Mouse (Mus musculus) lung, adult 2 months (tissue): ENCODE data around the gene Kiz. TPM values are rescaled to one million over a fixed set of nuclear protein-coding genes. Genes with fewer than 3 reads are reported as not detected.

Experiments used
- DNase-seq: peaks from one replicate; pipeline ENCODE4 v3.0.0; 2022
- H3K4me1 ChIP-seq: fragments of 200-500 bp; 2 replicates; pipeline ENCODE4 v1.6.1; 2011; ENCODE audit warnings: low read length; ENCODE audit not compliant: control insufficient read depth, insufficient read depth
- H3K4me3 ChIP-seq: fragments of 200-500 bp; replicated peaks from 2 replicates; pipeline ENCODE3; 2011; ENCODE audit warnings: low read depth, mild to moderate bottlenecking, control low read depth, low read length; ENCODE audit errors: extremely low read depth
- CTCF ChIP-seq: fragments of 200-500 bp; IDR thresholded peaks from 2 replicates; pipeline ENCODE4 v1.5.1; 2011; ENCODE audit warnings: mild to moderate bottlenecking, low read length, control low read depth; ENCODE audit not compliant: insufficient read depth
- POLR2A ChIP-seq: fragments of 200-500 bp; IDR thresholded peaks from 2 replicates; pipeline ENCODE4 v1.6.1; 2011; ENCODE audit warnings: low read depth, mild to moderate bottlenecking, control low read depth, low read length, borderline replicate concordance; ENCODE audit errors: extremely low read depth
- WGBS: fragments of 180-500 bp; shearing (Covaris S2); methylation state at CpG from one replicate; pipeline ENCODE4 v1.1.7; 2018; 5-methylcytosine and 5-hydroxymethylcytosine counted together
- polyA plus RNA-seq: library from polyadenylated mRNA; depleted of rRNA; stranded (reverse); fragments of >200 nt; gene quantifications from 2 replicates; pipeline ENCODE4 v1.2.3, GENCODE M21; 2012

Kiz gene
- polyA plus RNA-seq, 1 experiment: 8.0 TPM

GRCm38 (mm10) chr2:146888786-146889414, 33.2 kb downstream of the Kiz start:
- Histone ChIP-seq H3K4me1 (no peaks in the 10 kb centered on the region; the same call in 1 of the 2 replicates), H3K4me3 (no peak overlapping the region)
- no peak for TF ChIP-seq POLR2A
- WGBS: 68% methylated on average over 4 of the region's 4 CpGs
- DNase-seq: no peak

- no peak for TF ChIP-seq POLR2A
- TF ChIP-seq CTCF: no peak
- DNase-seq: no peak
- H3K4me1 ChIP-seq: no peaks in the 10 kb centered on the region
- no peak overlapping the region for H3K4me3 ChIP-seq
Observed at GRCm38 (mm10) chr2:146898977-146899376, 43.3 kb downstream of the Kiz start.

- no peak for TF ChIP-seq POLR2A
- no peak for TF ChIP-seq CTCF
- no peak for DNase-seq
- 88% methylated on average over 3 of the region's 3 CpGs for WGBS
Observed at GRCm38 (mm10) chr2:146916085-146916484, 60.4 kb downstream of the Kiz start.

DNA sequence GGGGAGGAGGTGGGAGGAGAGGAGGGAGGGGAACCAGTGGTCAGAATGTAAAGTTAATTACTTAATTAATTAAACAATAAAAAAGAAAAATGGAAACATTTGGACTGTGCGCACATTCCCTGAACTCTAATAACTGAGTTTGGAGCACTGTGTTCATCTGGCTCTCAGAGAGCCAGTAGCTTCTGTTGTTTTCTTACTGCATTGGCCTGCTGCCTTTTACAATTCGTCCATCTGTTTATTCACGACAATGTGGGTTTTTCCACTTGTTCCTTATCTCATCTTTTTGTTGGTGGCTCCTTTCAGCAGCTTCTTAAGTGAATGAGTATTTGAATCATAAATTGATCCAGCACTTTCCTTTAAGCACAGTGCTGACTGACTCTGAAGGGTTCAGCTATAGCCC, 62.1 kb downstream of the Kiz start:
- no peak for DNase-seq
- TF ChIP-seq CTCF: no peak
- no peak for TF ChIP-seq POLR2A
- no peaks in the 10 kb centered on the region for H3K4me1 ChIP-seq
- WGBS: 70% methylated on average over 3 of the region's 3 CpGs
- H3K4me3 ChIP-seq: no peak overlapping the region

More at GRCm38 (mm10) chr2:146916085-146916484, 60.4 kb downstream of the Kiz start:
- Histone ChIP-seq H3K4me1 (no peaks in the 10 kb centered on the region), H3K4me3 (no peak overlapping the region)

DNA sequence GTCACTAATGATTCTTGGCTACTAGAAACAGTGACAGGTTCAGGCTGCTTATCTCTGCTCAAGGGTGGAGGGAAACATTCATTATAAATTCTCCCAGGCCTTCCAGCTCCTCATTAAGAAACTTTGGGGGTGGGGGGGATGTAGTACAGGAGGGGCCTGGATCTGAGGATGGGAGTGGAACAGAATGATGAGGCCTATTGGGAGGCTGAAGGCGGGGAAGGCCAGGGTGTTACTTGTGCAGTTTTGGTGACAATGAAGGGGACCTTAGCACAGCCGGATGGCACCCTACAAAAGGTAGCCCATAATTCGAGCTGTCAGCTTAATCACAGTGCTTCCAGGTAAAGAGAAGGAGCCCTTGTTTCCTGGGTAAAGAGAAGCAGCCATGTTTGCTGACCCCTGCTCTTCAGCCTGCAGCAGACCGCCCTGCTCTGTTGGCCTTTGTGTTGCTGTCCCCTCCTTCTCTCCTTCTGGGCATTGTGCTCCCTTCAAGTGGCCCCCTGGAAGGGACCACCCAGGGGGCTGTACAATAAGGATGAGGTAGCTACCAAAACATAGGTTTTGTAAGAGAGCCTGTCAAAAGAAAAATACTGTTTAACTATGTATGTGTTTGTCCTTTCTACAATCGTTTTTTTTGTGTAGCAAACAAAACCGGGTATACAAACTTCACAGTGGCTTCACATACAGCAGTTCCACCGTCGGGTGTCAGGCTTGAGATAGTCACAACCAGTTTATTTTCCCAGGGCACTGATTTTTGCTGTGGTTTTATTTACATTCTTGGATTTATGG, 64.9 kb downstream of the Kiz start:
- WGBS: 52% methylated on average over 8 of the region's 8 CpGs
- no peak for DNase-seq
- Histone ChIP-seq H3K4me3 (no peak overlapping the region), H3K4me1 (no peaks in the 10 kb centered on the region)
- no peak for TF ChIP-seq POLR2A
- TF ChIP-seq CTCF: no peak

DNA sequence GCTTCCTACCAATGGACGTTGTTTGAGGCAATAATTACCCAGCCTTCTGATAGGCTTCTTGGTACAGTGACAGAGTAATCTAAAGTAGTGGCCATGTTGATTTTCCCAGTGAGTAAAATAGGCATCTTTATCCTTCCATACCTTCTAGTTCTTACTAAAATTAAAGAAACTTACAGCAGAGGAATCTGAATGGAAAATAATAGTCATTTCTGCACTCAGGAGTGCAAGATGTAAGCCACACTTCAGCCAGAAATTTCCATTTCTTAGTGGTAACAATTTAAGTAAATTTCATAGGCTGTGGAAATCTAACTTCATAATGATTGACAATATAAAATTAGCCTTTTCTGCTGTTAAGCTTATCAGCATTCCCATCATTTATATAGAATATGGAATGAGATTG, 69.6 kb downstream of the Kiz start:
- TF ChIP-seq POLR2A (no peak), CTCF (no peak)
- no peak for DNase-seq
- Histone ChIP-seq H3K4me3 (no peak overlapping the region), H3K4me1 (no peaks in the 10 kb centered on the region)
- 95% methylated on average over 1 of the region's 1 CpGs for WGBS

GRCm38 (mm10) chr2:146925846-146926245, 70.2 kb downstream of the Kiz start:
- TF ChIP-seq POLR2A (no peak), CTCF (no peak)
- DNase-seq: no peak
- Histone ChIP-seq H3K4me1 (no peaks in the 10 kb centered on the region), H3K4me3 (no peak overlapping the region)
- WGBS: 81% methylated on average over 4 of the region's 4 CpGs

- DNase-seq: no peak
- TF ChIP-seq POLR2A (no peak), CTCF (no peak)
- 65% methylated on average over 8 of the region's 8 CpGs for WGBS
- Histone ChIP-seq H3K4me3 (no peak overlapping the region), H3K4me1 (no peaks in the 10 kb centered on the region)
Observed at GRCm38 (mm10) chr2:146948223-146948776, 92.6 kb downstream of the Kiz start.

- 77% methylated on average over 6 of the region's 6 CpGs for WGBS
- no peak for DNase-seq
- TF ChIP-seq CTCF (no peak), POLR2A (no peak)
- Histone ChIP-seq H3K4me3 (no peak overlapping the region), H3K4me1 (no peaks in the 10 kb centered on the region)
Observed at GRCm38 (mm10) chr2:146956366-146956765, 100.7 kb downstream of the Kiz start.

GRCm38 (mm10) chr2:146958398-146958911, 102.8 kb downstream of the Kiz start:
- Histone ChIP-seq H3K4me3 (no peak overlapping the region), H3K4me1 (no peaks in the 10 kb centered on the region)
- no peak for DNase-seq
- 55% methylated on average over 11 of the region's 11 CpGs for WGBS
- TF ChIP-seq CTCF (no peak), POLR2A (no peak)
